Mouse (Mus musculus) forebrain, embryonic 14.5 days (tissue): ENCODE results near the gene Ankrd11. TPM values are rescaled to one million over a fixed set of nuclear protein-coding genes. Genes with fewer than 3 reads are reported as not detected.

Experiments used
- ATAC-seq: fragments of 200-750 bp; cut with Nextera tagmentation; 2 replicates; pipeline ENCODE4 v1.8.0; 2017; ENCODE audit warnings: mild to moderate bottlenecking, moderate library complexity
- DNase-seq: peaks from one replicate; pipeline ENCODE4 v3.0.0-alpha.2; 2015; ENCODE audit warnings: low spot score
- H3K27ac ChIP-seq: fragments of 300-500 bp; sonication (generic); 2 replicates; pipeline ENCODE4 v1.5.1; 2014; ENCODE audit warnings: low read depth, mild to moderate bottlenecking, control low read depth, low read length, moderate library complexity
- H3K27me3 ChIP-seq: fragments of 300-500 bp; sonication (generic); replicated peaks from 2 replicates; pipeline ENCODE4 v1.6.1; 2014; ENCODE audit warnings: low read length, control low read depth, mixed read lengths; ENCODE audit not compliant: control insufficient read depth, insufficient read depth
- H3K36me3 ChIP-seq: fragments of 300-500 bp; sonication (generic); 2 replicates; pipeline ENCODE4 v1.6.1; 2014; ENCODE audit warnings: low read length, control low read depth; ENCODE audit not compliant: control insufficient read depth, insufficient read depth
- H3K4me1 ChIP-seq: fragments of 300-500 bp; sonication (generic); 2 replicates; pipeline ENCODE4 v1.6.1; 2014; ENCODE audit warnings: antibody characterized with exemption, low read length, control low read depth; ENCODE audit not compliant: control insufficient read depth, insufficient read depth
- H3K4me2 ChIP-seq: fragments of 300-500 bp; sonication (generic); 2 replicates; pipeline ENCODE4 v1.6.1; 2014; ENCODE audit warnings: mild to moderate bottlenecking, control low read depth, low read length
- H3K4me3 ChIP-seq: fragments of 300-500 bp; sonication (generic); 2 replicates; pipeline ENCODE4 v1.5.1; 2014; ENCODE audit warnings: low read depth, low read length, control low read depth
- H3K9ac ChIP-seq: fragments of 300-500 bp; sonication (generic); 2 replicates; pipeline ENCODE4 v1.6.1; 2014; ENCODE audit warnings: mild to moderate bottlenecking, low read length, control low read depth, moderate library complexity
- H3K9me3 ChIP-seq: fragments of 300-500 bp; sonication (generic); replicated peaks from 2 replicates; pipeline ENCODE4 v1.6.1; 2016; ENCODE audit warnings: low read length, control low read depth, mixed read lengths; ENCODE audit not compliant: control insufficient read depth
- WGBS: fragments of 180-500 bp; shearing (Covaris S2); extraction: QIAGEN DNeasy Blood & Tissue Kit; methylation state at CpG from one replicate; pipeline ENCODE4 v1.1.7; 2014; 5-methylcytosine and 5-hydroxymethylcytosine counted together
- polyA plus RNA-seq: library from polyadenylated mRNA; unstranded; fragments of >200 nt; fragmentation: Nextera tagmentation; extraction: Ambion mirVana; gene quantifications from 2 replicates; pipeline ENCODE4 v1.2.1, GENCODE M21; 2014

The Ankrd11 gene
- polyA plus RNA-seq, 1 experiment from 2014 or later, result 32.1 TPM

DNA sequence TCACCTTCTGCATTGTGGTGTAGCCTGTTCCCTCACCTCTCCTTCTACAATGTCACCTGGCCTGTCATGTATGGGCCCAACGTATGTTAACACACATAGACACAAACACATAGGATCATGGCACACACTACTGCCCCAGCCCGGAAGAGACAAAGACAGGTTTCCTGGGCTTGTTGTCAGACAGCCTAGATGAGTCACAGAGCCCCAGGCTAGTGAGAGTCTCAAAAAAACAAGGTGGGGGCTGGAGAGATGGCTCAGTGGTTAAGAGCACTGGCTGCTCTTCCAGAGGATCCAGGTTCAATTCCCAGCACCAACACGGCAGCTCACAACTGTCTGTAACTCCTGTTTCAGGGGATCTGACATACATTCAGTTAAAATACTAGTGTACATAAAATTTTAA is 163.8 kb downstream of the Ankrd11 start:
- ATAC-seq (no peak), DNase-seq (no peak)
- H3K27ac ChIP-seq, result no peak overlapping the region
- 87% methylated on average over 3 of the region's 3 CpGs for WGBS
- no peak overlapping the region for H3K4me3 ChIP-seq
- no peaks in the 10 kb centered on the region for H3K9me3 ChIP-seq
- H3K36me3 ChIP-seq, result peaks cover 15% of the 10 kb centered on the region
- H3K27me3 ChIP-seq, result no peaks in the 10 kb centered on the region
- no peak overlapping the region for H3K9ac ChIP-seq
- no peaks in the 10 kb centered on the region for H3K4me1 ChIP-seq
- H3K4me2 ChIP-seq, result no peak overlapping the region

DNA sequence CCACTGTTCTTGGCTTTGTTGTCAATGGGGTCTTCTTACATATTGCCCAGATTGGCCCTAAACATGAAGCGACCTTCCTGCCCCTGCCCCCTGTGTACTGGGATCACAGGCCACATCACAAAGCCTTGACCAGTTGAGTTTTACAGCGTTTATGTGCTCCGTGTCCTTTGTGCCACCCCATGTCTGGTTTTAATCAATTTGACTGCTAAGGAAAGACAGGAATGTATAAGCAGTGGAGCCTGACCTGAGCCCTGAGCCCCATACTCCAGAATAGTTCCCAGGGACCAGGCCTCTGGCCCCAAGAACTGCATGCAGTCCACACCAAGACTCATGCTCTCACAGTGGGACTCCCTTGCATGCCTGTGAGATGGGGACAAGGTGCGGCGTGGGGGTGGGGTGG is 166.9 kb downstream of the Ankrd11 start:
- DNase-seq, result no peak
- Histone ChIP-seq H3K4me1 (no peaks in the 10 kb centered on the region), H3K4me3 (no peak overlapping the region), H3K36me3 (no peaks in the 10 kb centered on the region), H3K27me3 (peaks cover 3% of the 10 kb centered on the region; the same call in 1 of the 2 replicates), H3K27ac (no peak overlapping the region), H3K9me3 (no peaks in the 10 kb centered on the region), H3K4me2 (no peak overlapping the region), H3K9ac (no peak overlapping the region)
- no peak for ATAC-seq
- 89% methylated on average over 5 of the region's 5 CpGs for WGBS

DNA sequence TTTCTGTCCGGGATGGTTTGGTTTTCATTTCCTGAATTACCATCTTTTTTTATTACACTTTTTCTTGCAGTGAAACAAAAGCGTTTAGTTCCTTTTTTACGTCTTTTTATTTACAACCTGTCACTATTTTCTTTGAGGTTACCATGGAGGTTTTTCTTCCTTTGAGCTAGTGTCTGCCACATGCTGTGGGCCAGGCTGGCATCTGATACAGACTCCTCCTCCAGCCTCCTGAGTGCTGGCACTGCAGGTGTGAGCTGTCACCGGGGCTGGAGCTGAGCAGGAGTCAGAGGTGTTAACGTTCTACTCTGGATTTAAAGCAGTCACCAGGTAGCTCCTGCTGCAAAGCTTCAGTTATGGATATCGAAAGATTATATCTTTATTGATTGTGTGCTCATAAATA is 168.9 kb downstream of the Ankrd11 start:
- no peak overlapping the region for H3K4me3 ChIP-seq
- no peaks in the 10 kb centered on the region for H3K36me3 ChIP-seq
- no peaks in the 10 kb centered on the region for H3K9me3 ChIP-seq
- H3K27me3 ChIP-seq, result peaks cover 3% of the 10 kb centered on the region; the same call in 1 of the 2 replicates
- H3K4me1 ChIP-seq, result no peaks in the 10 kb centered on the region
- WGBS, result 55% methylated on average over 6 of the region's 6 CpGs
- DNase-seq (peak; percentile 33), ATAC-seq (no peak)
- H3K4me2 ChIP-seq, result no peak overlapping the region
- H3K27ac ChIP-seq, result no peak overlapping the region
- H3K9ac ChIP-seq, result no peak overlapping the region

DNA sequence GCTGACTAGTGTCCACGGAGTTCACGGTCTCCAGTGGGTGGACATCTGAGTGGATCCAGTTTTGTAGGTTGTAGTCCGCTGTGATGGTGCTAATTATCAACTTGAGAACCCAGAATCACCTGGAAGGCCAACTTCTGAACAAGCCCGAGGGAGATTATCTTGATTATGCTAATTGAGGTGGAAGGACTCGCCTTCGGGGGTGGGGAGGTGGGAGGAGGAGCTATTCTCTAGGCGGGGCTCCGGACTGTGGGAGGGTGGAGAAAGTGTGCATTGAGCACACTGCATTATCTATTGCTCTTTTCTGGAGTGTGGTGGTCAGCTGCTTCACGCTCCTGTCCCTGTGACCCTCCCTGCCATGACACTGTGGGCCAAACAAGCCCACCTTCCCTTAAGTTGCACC is 170.4 kb downstream of the Ankrd11 start:
- DNase-seq, result no peak
- 57% methylated on average over 9 of the region's 9 CpGs for WGBS

DNA sequence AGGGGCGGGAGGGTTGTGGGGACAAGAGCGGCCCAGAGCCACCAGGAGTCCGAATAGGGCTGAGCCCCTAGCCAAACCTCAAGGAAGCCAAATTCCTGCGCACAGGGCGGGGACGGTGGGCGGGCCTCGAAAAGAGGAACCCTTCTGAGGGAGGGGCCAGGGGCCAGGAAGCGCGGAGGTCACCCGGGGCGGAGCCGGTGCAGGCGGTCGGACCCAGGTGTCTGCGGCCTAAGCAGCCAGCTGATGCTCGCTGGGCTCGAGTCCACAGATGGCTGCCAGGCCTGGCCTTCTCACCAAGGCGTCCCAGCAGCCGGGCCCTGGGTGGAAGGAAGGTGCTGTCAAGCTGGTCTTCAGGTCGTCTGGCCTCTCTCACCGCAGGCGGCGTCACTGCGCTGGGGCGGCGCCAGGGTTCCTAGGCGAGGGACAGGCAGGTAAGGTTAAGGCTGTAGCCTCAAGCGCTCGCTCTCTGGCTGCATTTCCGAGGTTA is 171.7 kb downstream of the Ankrd11 start:
- H3K4me2 ChIP-seq, result no peak overlapping the region

More for the DNA sequence above, 170.4 kb downstream of the Ankrd11 start:
- H3K9me3 ChIP-seq, result no peaks in the 10 kb centered on the region
- no peak overlapping the region for H3K9ac ChIP-seq
- no peak for ATAC-seq
- H3K27ac ChIP-seq, result no peak overlapping the region
- H3K4me1 ChIP-seq, result no peaks in the 10 kb centered on the region
- no peak overlapping the region for H3K4me2 ChIP-seq
- no peaks in the 10 kb centered on the region for H3K36me3 ChIP-seq
- H3K4me3 ChIP-seq, result no peak overlapping the region
- H3K27me3 ChIP-seq, result peaks cover 3% of the 10 kb centered on the region; the same call in 1 of the 2 replicates

DNA sequence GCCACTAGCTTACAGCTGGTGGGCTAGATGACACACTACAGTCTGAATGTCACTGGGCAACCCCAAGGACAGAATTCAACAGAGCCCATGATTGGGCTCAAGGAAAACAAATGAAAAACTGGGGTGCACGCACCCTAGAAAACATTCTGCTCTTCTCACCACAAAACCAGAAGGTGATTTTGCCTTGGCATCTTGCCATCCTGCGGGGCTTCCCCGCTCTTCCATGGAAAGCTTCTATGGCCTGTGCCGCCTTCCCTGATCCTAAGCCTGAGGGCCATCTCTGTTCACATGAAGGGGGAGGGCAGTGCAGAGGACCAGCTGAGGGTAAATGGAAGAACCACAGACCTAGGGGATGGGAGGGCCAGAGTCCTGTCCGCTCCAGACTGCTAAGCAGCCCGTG is 174.1 kb downstream of the Ankrd11 start:
- no peak for ATAC-seq
- DNase-seq, result no peak
- WGBS, result 79% methylated on average over 6 of the region's 6 CpGs

More for the DNA sequence above, 171.7 kb downstream of the Ankrd11 start:
- ATAC-seq (no peak), DNase-seq (no peak)
- 11% methylated on average over 30 of the region's 31 CpGs for WGBS
- Histone ChIP-seq H3K4me3 (no peak overlapping the region), H3K4me1 (no peaks in the 10 kb centered on the region), H3K9ac (no peak overlapping the region), H3K27me3 (peaks cover 3% of the 10 kb centered on the region; the same call in 1 of the 2 replicates), H3K9me3 (0 out of 2 replicates have a peak, but pooled peaks cover 4% of the 10 kb centered on the region), H3K36me3 (no peaks in the 10 kb centered on the region), H3K27ac (no peak overlapping the region)

DNA sequence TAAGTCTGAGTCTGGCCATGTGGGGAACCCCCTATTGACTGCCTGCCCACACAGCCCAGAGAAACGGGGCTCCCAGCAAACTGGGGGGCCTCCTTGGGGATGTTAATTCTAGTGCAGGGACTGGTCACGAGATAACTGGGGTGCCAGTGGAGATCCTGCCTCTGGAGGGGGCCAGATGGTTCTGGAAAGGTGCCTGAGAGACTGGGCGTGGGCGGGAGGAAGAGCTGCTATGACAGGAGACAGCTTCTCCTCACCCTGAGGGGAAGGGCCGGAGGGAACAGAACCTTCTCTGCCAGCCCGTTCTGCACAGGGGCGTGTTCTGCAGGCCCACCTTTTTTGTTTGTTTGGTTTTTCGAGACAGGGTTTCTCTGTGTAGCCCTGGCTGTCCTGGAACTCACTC is 175.8 kb downstream of the Ankrd11 start:
- Histone ChIP-seq H3K9ac (no peak overlapping the region), H3K4me1 (no peaks in the 10 kb centered on the region), H3K36me3 (no peaks in the 10 kb centered on the region), H3K4me2 (no peak overlapping the region), H3K9me3 (peaks cover 13% of the 10 kb centered on the region; the same call in 1 of the 2 replicates), H3K4me3 (no peak overlapping the region), H3K27me3 (peaks cover 3% of the 10 kb centered on the region; the same call in 1 of the 2 replicates), H3K27ac (no peak overlapping the region)
- WGBS, result 78% methylated on average over 8 of the region's 8 CpGs
- no peak for DNase-seq
- no peak for ATAC-seq

More for the DNA sequence above, 174.1 kb downstream of the Ankrd11 start:
- peaks cover 13% of the 10 kb centered on the region; the same call in 1 of the 2 replicates for H3K9me3 ChIP-seq
- H3K27ac ChIP-seq, result no peak overlapping the region
- no peaks in the 10 kb centered on the region for H3K4me1 ChIP-seq
- H3K4me2 ChIP-seq, result no peak overlapping the region
- H3K36me3 ChIP-seq, result no peaks in the 10 kb centered on the region
- peaks cover 3% of the 10 kb centered on the region; the same call in 1 of the 2 replicates for H3K27me3 ChIP-seq
- H3K9ac ChIP-seq, result no peak overlapping the region
- no peak overlapping the region for H3K4me3 ChIP-seq

DNA sequence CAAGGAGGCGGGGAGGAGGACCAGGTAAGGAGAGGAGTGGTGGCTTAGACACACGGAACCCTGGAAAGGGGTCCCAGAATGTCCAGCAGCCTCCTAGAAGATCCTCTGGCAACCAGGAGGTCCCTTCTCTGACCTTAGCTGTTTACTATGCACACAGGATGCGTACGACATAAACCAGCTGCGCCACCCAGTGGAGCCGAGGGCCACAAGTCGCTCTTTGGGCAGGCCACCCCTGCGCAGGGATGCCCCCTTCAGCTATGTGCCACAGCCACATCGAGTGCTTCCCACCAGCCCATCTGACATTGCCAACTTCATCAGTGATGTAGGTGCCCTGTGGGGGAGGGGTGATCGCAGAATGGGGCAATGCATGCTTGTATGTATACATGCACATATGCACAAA is 176.6 kb downstream of the Ankrd11 start:
- Histone ChIP-seq H3K36me3 (no peaks in the 10 kb centered on the region), H3K9me3 (peaks cover 13% of the 10 kb centered on the region; the same call in 1 of the 2 replicates), H3K4me1 (no peaks in the 10 kb centered on the region), H3K9ac (no peak overlapping the region), H3K4me3 (peak overlapping the region; percentile 17), H3K27me3 (peaks cover 1% of the 10 kb centered on the region; the same call in 1 of the 2 replicates), H3K27ac (no peak overlapping the region), H3K4me2 (peak overlapping the region; percentile 37)
- DNase-seq, result no peak
- WGBS, result 64% methylated on average over 10 of the region's 10 CpGs
- no peak for ATAC-seq

DNA sequence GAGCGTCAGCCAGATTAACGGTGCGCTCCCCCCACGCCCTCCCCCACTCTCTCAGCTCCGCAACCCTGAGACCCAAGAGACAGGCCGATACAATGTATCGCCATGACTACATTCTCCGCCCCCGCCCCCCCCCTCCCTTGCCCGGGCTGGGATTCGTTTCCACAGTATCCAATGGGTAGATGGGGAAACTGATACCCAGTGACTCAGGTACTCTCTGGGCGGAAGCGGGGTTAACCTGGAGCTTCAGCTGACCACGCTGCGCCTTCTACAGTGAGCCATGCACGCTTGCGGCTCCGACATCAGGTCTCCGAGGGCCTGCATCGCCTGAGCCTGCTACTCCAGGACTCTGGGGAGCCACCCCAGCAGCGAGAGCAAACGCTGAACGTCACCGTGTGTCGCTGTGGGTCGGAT is 177.4 kb downstream of the Ankrd11 start:
- H3K27me3 ChIP-seq, result no peaks in the 10 kb centered on the region
- H3K4me1 ChIP-seq, result no peaks in the 10 kb centered on the region
- WGBS, result 54% methylated on average over 24 of the region's 26 CpGs
- peak overlapping the region; percentile 37 for H3K4me2 ChIP-seq
- no peaks in the 10 kb centered on the region for H3K36me3 ChIP-seq
- H3K27ac ChIP-seq, result no peak overlapping the region
- no peak for ATAC-seq
- no peak for DNase-seq
- peaks cover 13% of the 10 kb centered on the region; the same call in 1 of the 2 replicates for H3K9me3 ChIP-seq
- H3K4me3 ChIP-seq, result peak overlapping the region; percentile 17
- H3K9ac ChIP-seq, result no peak overlapping the region
